Mouse (Mus musculus) adrenal gland, adult 8-10 months (tissue): Measurements from ENCODE around the gene Ly6g6e. TPM values are rescaled to one million over a fixed set of nuclear protein-coding genes. Genes with fewer than 3 reads are reported as not detected.

Source experiments
- DNase-seq: peaks from one replicate; pipeline ENCODE4 v3.0.0; 2022
- total RNA-seq, 4 experiments: library from RNA; stranded (reverse); gene quantifications; 2 replicates each; pipeline ENCODE4 v1.2.4; 2022

Gene Ly6g6e
- total RNA-seq, 4 experiments from 2014 or later = not detected

GRCm38 (mm10) chr17:35049561-35050016 lies 27.1 kb upstream of the Ly6g6e start, which contains the start of gene Clic1:
Gene Clic1 (plus strand): TSS chr17:35049966.
- peak; percentile 38 for DNase-seq

GRCm38 (mm10) chr17:35050126-35050750 lies 26.5 kb upstream of the Ly6g6e start:
- DNase-seq = peak; percentile 49

- peak; percentile 82 for DNase-seq
Observed at GRCm38 (mm10) chr17:35051156-35052086, 25.3 kb upstream of the Ly6g6e start.

- no peak for DNase-seq
Observed at GRCm38 (mm10) chr17:35052271-35052798, 24.4 kb upstream of the Ly6g6e start.

GRCm38 (mm10) chr17:35055691-35056495 lies 20.8 kb upstream of the Ly6g6e start:
- DNase-seq = no peak

GRCm38 (mm10) chr17:35057090-35057489 lies 19.6 kb upstream of the Ly6g6e start:
- no peak for DNase-seq

GRCm38 (mm10) chr17:35058316-35058715 lies 18.4 kb upstream of the Ly6g6e start:
- no peak for DNase-seq

GRCm38 (mm10) chr17:35058911-35059892 lies 17.5 kb upstream of the Ly6g6e start, which contains the start of gene Ddah2:
Gene Ddah2 (plus strand): TSS chr17:35059035.
- peak; percentile 75 for DNase-seq

- no peak for DNase-seq
Observed at GRCm38 (mm10) chr17:35060071-35060470, 16.6 kb upstream of the Ly6g6e start.

- DNase-seq = no peak
Observed at GRCm38 (mm10) chr17:35060737-35061297, 15.9 kb upstream of the Ly6g6e start.

- DNase-seq = no peak
Observed at GRCm38 (mm10) chr17:35061299-35061698, 15.4 kb upstream of the Ly6g6e start.

GRCm38 (mm10) chr17:35063466-35063865 lies 13.2 kb upstream of the Ly6g6e start:
- DNase-seq = no peak

GRCm38 (mm10) chr17:35064378-35064877 lies 12.3 kb upstream of the Ly6g6e start:
- DNase-seq = no peak

- no peak for DNase-seq
Observed at GRCm38 (mm10) chr17:35064951-35065947, 11.5 kb upstream of the Ly6g6e start, which contains the start of gene Ly6g6c. Gene Ly6g6c (plus strand): TSS chr17:35065388.

GRCm38 (mm10) chr17:35066084-35066483 lies 10.6 kb upstream of the Ly6g6e start, which contains the start of gene Mpig6b:
Gene Mpig6b (minus strand): TSS chr17:35066184.
- no peak for DNase-seq

- no peak for DNase-seq
Observed at GRCm38 (mm10) chr17:35068213-35068914, 8.3 kb upstream of the Ly6g6e start.

- no peak for DNase-seq
Observed at GRCm38 (mm10) chr17:35070556-35071229, 6.0 kb upstream of the Ly6g6e start.

- DNase-seq = no peak
Observed at GRCm38 (mm10) chr17:35071454-35071853, 5.2 kb upstream of the Ly6g6e start.
